Mouse (Mus musculus) kidney, embryonic 14.5 days (tissue): ENCODE data around the gene Spred1. TPM values are rescaled to one million over a fixed set of nuclear protein-coding genes. Genes with fewer than 3 reads are reported as not detected.
"Not testable (repeated sequence)": the region's sequence is repeated elsewhere in the genome, so short reads cannot be mapped to it uniquely, and the experiment has no call there.

Experiments used
- ATAC-seq: fragments of 200-750 bp; cut with Nextera tagmentation; 2 replicates; pipeline ENCODE4 v1.8.0; 2017; ENCODE audit warnings: moderate number of reproducible peaks, mild to moderate bottlenecking, moderate TSS enrichment, moderate library complexity; ENCODE audit not compliant: low FRiP score, low TSS enrichment
- H3K27ac ChIP-seq: fragments of 300-500 bp; sonication (generic); 2 replicates; pipeline ENCODE4 v1.5.1; 2014; ENCODE audit warnings: low read depth, mild to moderate bottlenecking, low read length, moderate library complexity, mixed read lengths
- H3K27me3 ChIP-seq: fragments of 300-500 bp; sonication (generic); 2 replicates; pipeline ENCODE4 v1.6.1; 2014; ENCODE audit warnings: mild to moderate bottlenecking, low read length; ENCODE audit not compliant: control insufficient read depth, insufficient read depth
- H3K36me3 ChIP-seq: fragments of 300-500 bp; sonication (generic); 2 replicates; pipeline ENCODE4 v1.6.1; 2014; ENCODE audit warnings: low read length, mixed read lengths; ENCODE audit not compliant: control insufficient read depth, insufficient read depth
- H3K4me1 ChIP-seq: fragments of 300-500 bp; sonication (generic); 2 replicates; pipeline ENCODE4 v1.6.1; 2014; ENCODE audit warnings: low read length, mixed read lengths; ENCODE audit not compliant: control insufficient read depth, insufficient read depth
- H3K4me2 ChIP-seq: fragments of 300-500 bp; sonication (generic); replicated peaks from 2 replicates; pipeline ENCODE4 v1.6.1; 2014; ENCODE audit warnings: low read depth, mild to moderate bottlenecking, low read length
- H3K4me3 ChIP-seq: fragments of 300-500 bp; sonication (generic); 2 replicates; pipeline ENCODE4 v1.5.1; 2014; ENCODE audit warnings: mild to moderate bottlenecking, low read length
- H3K9ac ChIP-seq: fragments of 300-500 bp; sonication (generic); 2 replicates; pipeline ENCODE4 v1.6.1; 2014; ENCODE audit warnings: low read depth, mild to moderate bottlenecking, low read length, moderate library complexity
- H3K9me3 ChIP-seq: fragments of 300-500 bp; sonication (generic); 2 replicates; pipeline ENCODE4 v1.6.1; 2016; ENCODE audit warnings: low read length; ENCODE audit not compliant: control insufficient read depth
- WGBS: fragments of 180-500 bp; shearing (Covaris S2); extraction: QIAGEN DNeasy Blood & Tissue Kit; methylation state at CpG from one replicate; pipeline ENCODE4 v1.1.7; 2014; 5-methylcytosine and 5-hydroxymethylcytosine counted together
- polyA plus RNA-seq: library from polyadenylated mRNA; unstranded; fragments of >200 nt; fragmentation: Nextera tagmentation; extraction: Ambion mirVana; gene quantifications from 2 replicates; pipeline ENCODE4 v1.2.1, GENCODE M21; 2014

Spred1 gene
- polyA plus RNA-seq, 1 experiment from 2014 or later: 23.0 TPM

- H3K9ac ChIP-seq: no peak overlapping the region
- H3K36me3 ChIP-seq: no peaks in the 10 kb centered on the region
- H3K4me2 ChIP-seq: 0 out of 2 replicates have a peak overlapping the region, but pooled peaks have one; percentile 21
- H3K4me3 ChIP-seq: no peak overlapping the region
- ATAC-seq: no peak
- 78% methylated on average over 2 of the region's 2 CpGs for WGBS
- H3K27me3 ChIP-seq: no peaks in the 10 kb centered on the region
- H3K4me1 ChIP-seq: peaks cover 14% of the 10 kb centered on the region; the same call in 1 of the 2 replicates
- H3K27ac ChIP-seq: no peak overlapping the region
- no peaks in the 10 kb centered on the region for H3K9me3 ChIP-seq
Measured at GRCm38 (mm10) chr2:117124839-117125238, 3.7 kb downstream of the Spred1 start.

GRCm38 (mm10) chr2:117129156-117129555, 8.0 kb downstream of the Spred1 start:
- no peaks in the 10 kb centered on the region for H3K9me3 ChIP-seq
- 74% methylated on average over 2 of the region's 2 CpGs for WGBS
- ATAC-seq: no peak

GRCm38 (mm10) chr2:117131041-117131440, 9.9 kb downstream of the Spred1 start:
- H3K9me3 ChIP-seq, H3K27ac ChIP-seq: not testable (repeated sequence)
- 92% methylated on average over 7 of the region's 7 CpGs for WGBS

More at GRCm38 (mm10) chr2:117129156-117129555, 8.0 kb downstream of the Spred1 start:
- Histone ChIP-seq H3K4me2 (no peak overlapping the region), H3K36me3 (0 out of 2 replicates have a peak, but pooled peaks cover 2% of the 10 kb centered on the region), H3K27me3 (no peaks in the 10 kb centered on the region), H3K4me3 (no peak overlapping the region), H3K27ac (no peak overlapping the region), H3K4me1 (peaks cover 12% of the 10 kb centered on the region; the same call in 1 of the 2 replicates), H3K9ac (no peak overlapping the region)

GRCm38 (mm10) chr2:117131910-117132309, 10.7 kb downstream of the Spred1 start:
- Histone ChIP-seq H3K9ac (no peak overlapping the region), H3K36me3 (0 out of 2 replicates have a peak, but pooled peaks cover 2% of the 10 kb centered on the region), H3K4me1 (peaks cover 10% of the 10 kb centered on the region; the same call in 1 of the 2 replicates), H3K4me3 (no peak overlapping the region), H3K9me3 (no peaks in the 10 kb centered on the region), H3K4me2 (no peak overlapping the region), H3K27ac (no peak overlapping the region), H3K27me3 (no peaks in the 10 kb centered on the region)
- no peak for ATAC-seq
- 64% methylated on average over 1 of the region's 1 CpGs for WGBS

More at GRCm38 (mm10) chr2:117131041-117131440, 9.9 kb downstream of the Spred1 start:
- not testable (repeated sequence) for H3K27me3 ChIP-seq, H3K4me3 ChIP-seq, ATAC-seq, H3K9ac ChIP-seq, H3K4me1 ChIP-seq, H3K4me2 ChIP-seq, H3K36me3 ChIP-seq

- 87% methylated on average over 2 of the region's 2 CpGs for WGBS
- no peak for ATAC-seq
- no peaks in the 10 kb centered on the region for H3K27me3 ChIP-seq
Measured at GRCm38 (mm10) chr2:117133541-117133940, 12.4 kb downstream of the Spred1 start.

GRCm38 (mm10) chr2:117137751-117138150, 16.6 kb downstream of the Spred1 start:
- WGBS: 68% methylated on average over 1 of the region's 1 CpGs
- Histone ChIP-seq H3K9ac (no peak overlapping the region), H3K4me2 (no peak overlapping the region), H3K36me3 (0 out of 2 replicates have a peak, but pooled peaks cover 2% of the 10 kb centered on the region), H3K27ac (no peak overlapping the region), H3K4me1 (0 out of 2 replicates have a peak, but pooled peaks cover 2% of the 10 kb centered on the region), H3K9me3 (no peaks in the 10 kb centered on the region), H3K4me3 (no peak overlapping the region), H3K27me3 (no peaks in the 10 kb centered on the region)
- ATAC-seq: no peak

More at GRCm38 (mm10) chr2:117133541-117133940, 12.4 kb downstream of the Spred1 start:
- Histone ChIP-seq H3K36me3 (0 out of 2 replicates have a peak, but pooled peaks cover 2% of the 10 kb centered on the region), H3K4me1 (peaks cover 3% of the 10 kb centered on the region; the same call in 1 of the 2 replicates), H3K9me3 (no peaks in the 10 kb centered on the region), H3K27ac (no peak overlapping the region), H3K9ac (no peak overlapping the region), H3K4me3 (no peak overlapping the region), H3K4me2 (no peak overlapping the region)

GRCm38 (mm10) chr2:117138932-117139331, 17.8 kb downstream of the Spred1 start:
- H3K27ac ChIP-seq: no peak overlapping the region
- H3K9ac ChIP-seq: no peak overlapping the region
- 89% methylated on average over 5 of the region's 5 CpGs for WGBS
- no peaks in the 10 kb centered on the region for H3K36me3 ChIP-seq
- H3K4me1 ChIP-seq: no peaks in the 10 kb centered on the region
- H3K4me2 ChIP-seq: no peak overlapping the region
- H3K4me3 ChIP-seq: no peak overlapping the region
- no peaks in the 10 kb centered on the region for H3K9me3 ChIP-seq
- no peak for ATAC-seq
- no peaks in the 10 kb centered on the region for H3K27me3 ChIP-seq

GRCm38 (mm10) chr2:117139977-117140376, 18.8 kb downstream of the Spred1 start:
- Histone ChIP-seq H3K9me3 (no peaks in the 10 kb centered on the region), H3K9ac (no peak overlapping the region), H3K27ac (no peak overlapping the region), H3K27me3 (no peaks in the 10 kb centered on the region), H3K36me3 (no peaks in the 10 kb centered on the region), H3K4me2 (no peak overlapping the region), H3K4me1 (0 out of 2 replicates have a peak, but pooled peaks cover 5% of the 10 kb centered on the region), H3K4me3 (no peak overlapping the region)
- WGBS: 88% methylated on average over 1 of the region's 1 CpGs
- no peak for ATAC-seq

- H3K4me3 ChIP-seq: no peak overlapping the region
- no peaks in the 10 kb centered on the region for H3K27me3 ChIP-seq
- H3K9ac ChIP-seq: no peak overlapping the region
- H3K9me3 ChIP-seq: no peaks in the 10 kb centered on the region
- 0 out of 2 replicates have a peak, but pooled peaks cover 5% of the 10 kb centered on the region for H3K4me1 ChIP-seq
- ATAC-seq: no peak
- no peaks in the 10 kb centered on the region for H3K36me3 ChIP-seq
- no peak overlapping the region for H3K27ac ChIP-seq
- H3K4me2 ChIP-seq: no peak overlapping the region
- 93% methylated on average over 4 of the region's 4 CpGs for WGBS
Measured at GRCm38 (mm10) chr2:117143106-117143505, 21.9 kb downstream of the Spred1 start.
